Mouse (Mus musculus) embryonic facial prominence, embryonic 11.5 days (tissue): Measurements from ENCODE around the gene Myo1e. TPM values are rescaled to one million over a fixed set of nuclear protein-coding genes. Genes with fewer than 3 reads are reported as not detected.
A peak's percentile ranks its signal among the peaks of the same experiment; 100 is the strongest.

Experiments used
- ATAC-seq: fragments of 200-750 bp; cut with Nextera tagmentation; replicated peaks from 2 replicates; pipeline ENCODE4 v1.8.0; 2017; ENCODE audit warnings: low read depth; ENCODE audit not compliant: insufficient number of reproducible peaks, low FRiP score, low TSS enrichment
- DNase-seq: peaks from one replicate; pipeline ENCODE4 v3.0.0-alpha.2; 2015; ENCODE audit warnings: low spot score
- H3K27ac ChIP-seq: fragments of 300-500 bp; sonication (generic); replicated peaks from 2 replicates; pipeline ENCODE4 v1.5.1; 2014; ENCODE audit warnings: mild to moderate bottlenecking, low read depth, low read length, control low read depth
- H3K27me3 ChIP-seq: fragments of 300-500 bp; sonication (generic); 2 replicates; pipeline ENCODE4 v1.6.1; 2014; ENCODE audit warnings: mild to moderate bottlenecking, low read length, moderate library complexity, mixed read lengths; ENCODE audit not compliant: control insufficient read depth, insufficient read depth
- H3K36me3 ChIP-seq: fragments of 300-500 bp; sonication (generic); replicated peaks from 2 replicates; pipeline ENCODE4 v1.6.1; 2014; ENCODE audit warnings: low read depth, mild to moderate bottlenecking, low read length, moderate library complexity, mixed read lengths; ENCODE audit not compliant: control insufficient read depth, insufficient read depth
- H3K4me1 ChIP-seq: fragments of 300-500 bp; sonication (generic); 2 replicates; pipeline ENCODE4 v1.6.1; 2014; ENCODE audit warnings: low read length, mixed read lengths; ENCODE audit not compliant: control insufficient read depth, insufficient read depth
- H3K4me2 ChIP-seq: fragments of 300-500 bp; sonication (generic); 2 replicates; pipeline ENCODE4 v1.6.1; 2014; ENCODE audit warnings: low read depth, mild to moderate bottlenecking, control low read depth, low read length, moderate library complexity
- H3K4me3 ChIP-seq: fragments of 300-500 bp; sonication (generic); 2 replicates; pipeline ENCODE4 v1.5.1; 2014; ENCODE audit warnings: low read depth, low read length, control low read depth
- H3K9ac ChIP-seq: fragments of 300-500 bp; sonication (generic); replicated peaks from 2 replicates; pipeline ENCODE4 v1.6.1; 2014; ENCODE audit warnings: mild to moderate bottlenecking, control low read depth, low read length
- H3K9me3 ChIP-seq: fragments of 300-500 bp; sonication (generic); replicated peaks from 2 replicates; pipeline ENCODE4 v1.6.1; 2016; ENCODE audit warnings: mild to moderate bottlenecking, low read length, inconsistent platforms, mixed read lengths; ENCODE audit not compliant: control insufficient read depth
- WGBS: fragments of 180-500 bp; shearing (Covaris S2); extraction: QIAGEN DNeasy Blood & Tissue Kit; methylation state at CpG from one replicate; pipeline ENCODE4 v1.1.7; 2014; 5-methylcytosine and 5-hydroxymethylcytosine counted together
- polyA plus RNA-seq: library from polyadenylated mRNA; unstranded; fragments of >200 nt; fragmentation: Nextera tagmentation; extraction: Ambion mirVana; gene quantifications from 2 replicates; pipeline ENCODE4 v1.2.1, GENCODE M21; 2014

Gene Myo1e
- polyA plus RNA-seq, 1 experiment from 2014 or later, result 14.8 TPM

DNA sequence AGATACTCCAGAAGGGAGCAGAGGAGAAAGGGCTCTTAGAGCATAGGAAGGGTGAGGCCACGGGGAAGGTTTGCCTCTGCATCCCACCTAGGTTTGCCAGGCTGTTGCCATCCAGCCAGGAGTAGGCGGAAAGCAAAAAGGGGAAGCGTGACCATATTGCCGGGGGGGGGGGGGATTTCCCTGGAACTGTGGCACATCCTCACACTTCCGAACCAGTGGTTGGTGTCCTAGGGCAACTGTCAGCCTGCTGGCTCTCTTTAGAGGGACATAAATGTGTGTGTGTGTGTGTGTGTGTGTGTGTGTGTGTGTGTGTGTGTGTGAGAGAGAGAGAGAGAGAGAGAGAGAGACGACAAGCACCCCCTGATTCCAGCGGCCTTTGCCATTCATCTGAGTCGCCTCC is 75.0 kb downstream of the Myo1e start:
- DNase-seq (no peak), ATAC-seq (no peak)
- WGBS, result 84% methylated on average over 8 of the region's 8 CpGs
- H3K27me3 ChIP-seq, result no peaks in the 10 kb centered on the region
- no peak overlapping the region for H3K4me2 ChIP-seq
- H3K9me3 ChIP-seq, result no peaks in the 10 kb centered on the region
- no peak overlapping the region for H3K27ac ChIP-seq
- no peaks in the 10 kb centered on the region for H3K4me1 ChIP-seq
- H3K36me3 ChIP-seq, result no peaks in the 10 kb centered on the region
- H3K4me3 ChIP-seq, result no peak overlapping the region
- H3K9ac ChIP-seq, result no peak overlapping the region

DNA sequence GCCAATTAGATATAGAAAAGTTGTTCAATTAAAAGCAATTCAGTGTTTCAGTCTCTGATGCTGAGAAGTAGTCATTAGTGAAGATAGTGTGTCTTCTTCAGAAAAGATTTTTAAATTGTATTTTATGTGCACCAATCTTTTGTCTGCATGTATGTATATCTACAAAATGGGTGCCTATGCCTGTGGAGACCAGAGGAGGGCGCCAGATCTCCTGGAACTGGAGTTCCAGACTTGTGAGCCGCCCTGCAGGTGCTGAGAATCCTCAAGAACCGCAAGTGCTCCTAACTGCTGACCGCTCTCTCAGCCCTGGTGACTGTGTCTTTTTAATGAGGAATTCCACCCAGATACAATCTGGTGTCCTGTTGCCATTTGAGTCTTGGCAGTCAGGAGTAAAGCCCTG is 76.0 kb downstream of the Myo1e start:
- no peaks in the 10 kb centered on the region for H3K36me3 ChIP-seq
- no peak overlapping the region for H3K4me3 ChIP-seq
- H3K27ac ChIP-seq, result no peak overlapping the region
- no peaks in the 10 kb centered on the region for H3K9me3 ChIP-seq
- H3K9ac ChIP-seq, result no peak overlapping the region
- ATAC-seq (no peak), DNase-seq (no peak)
- H3K27me3 ChIP-seq, result no peaks in the 10 kb centered on the region
- 81% methylated on average over 4 of the region's 4 CpGs for WGBS
- H3K4me1 ChIP-seq, result no peaks in the 10 kb centered on the region
- no peak overlapping the region for H3K4me2 ChIP-seq

DNA sequence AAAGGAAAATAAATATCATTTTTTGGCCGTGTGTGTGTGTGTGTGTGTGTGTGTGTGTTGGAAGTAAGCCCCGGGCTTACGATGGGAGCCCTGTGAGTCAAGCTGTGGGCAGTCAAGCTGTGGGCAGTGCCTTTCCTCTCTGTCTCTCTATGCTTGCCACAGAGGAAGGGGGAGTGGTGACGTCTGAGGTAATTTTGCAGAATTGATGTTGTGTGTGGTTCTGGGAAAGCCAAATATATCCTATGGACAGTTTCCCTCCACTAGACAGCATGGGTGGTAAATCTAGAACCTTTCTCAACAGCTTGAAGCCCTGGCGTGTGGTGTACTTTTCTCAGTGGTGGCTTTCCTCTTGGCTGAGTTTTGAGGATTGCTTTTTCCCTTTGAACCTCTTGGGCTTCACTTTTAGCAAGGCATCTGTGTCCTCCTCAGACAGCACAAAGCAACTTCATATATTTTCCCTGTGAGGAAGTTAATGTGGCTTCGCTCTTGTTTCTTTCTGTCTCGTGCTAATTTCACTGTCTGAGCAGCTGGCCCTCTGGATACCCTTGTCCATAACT is 77.5 kb downstream of the Myo1e start:
- ATAC-seq, result no peak
- WGBS, result 83% methylated on average over 7 of the region's 7 CpGs
- Histone ChIP-seq H3K4me3 (no peak overlapping the region), H3K9me3 (no peaks in the 10 kb centered on the region), H3K9ac (no peak overlapping the region), H3K4me1 (no peaks in the 10 kb centered on the region), H3K36me3 (no peaks in the 10 kb centered on the region), H3K4me2 (no peak overlapping the region), H3K27ac (no peak overlapping the region), H3K27me3 (no peaks in the 10 kb centered on the region)
- DNase-seq, result no peak

DNA sequence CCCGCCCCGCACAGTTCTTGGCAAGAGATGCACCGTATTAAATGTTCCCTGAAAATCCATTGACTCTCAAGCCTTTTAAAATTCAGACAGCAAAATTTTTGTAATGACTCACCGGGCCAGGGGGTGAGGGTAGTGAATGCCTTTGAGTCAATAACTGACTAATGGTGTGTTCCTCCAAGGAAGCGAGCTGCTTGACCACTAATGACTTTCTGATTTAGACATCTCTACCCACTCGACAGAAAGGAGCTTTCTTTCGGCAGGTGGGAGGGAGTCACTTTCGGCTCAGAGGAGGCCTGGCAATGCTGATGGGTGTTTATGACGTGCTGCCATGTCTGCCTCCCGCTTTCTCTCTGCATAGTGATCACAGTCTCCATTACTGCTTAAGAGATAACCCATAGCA is 83.6 kb downstream of the Myo1e start:
- Histone ChIP-seq H3K4me3 (no peak overlapping the region), H3K4me2 (no peak overlapping the region), H3K4me1 (no peaks in the 10 kb centered on the region), H3K27ac (no peak overlapping the region), H3K9ac (no peak overlapping the region), H3K27me3 (no peaks in the 10 kb centered on the region), H3K9me3 (no peaks in the 10 kb centered on the region), H3K36me3 (no peaks in the 10 kb centered on the region)
- WGBS, result 73% methylated on average over 10 of the region's 10 CpGs
- no peak for DNase-seq
- ATAC-seq, result no peak

DNA sequence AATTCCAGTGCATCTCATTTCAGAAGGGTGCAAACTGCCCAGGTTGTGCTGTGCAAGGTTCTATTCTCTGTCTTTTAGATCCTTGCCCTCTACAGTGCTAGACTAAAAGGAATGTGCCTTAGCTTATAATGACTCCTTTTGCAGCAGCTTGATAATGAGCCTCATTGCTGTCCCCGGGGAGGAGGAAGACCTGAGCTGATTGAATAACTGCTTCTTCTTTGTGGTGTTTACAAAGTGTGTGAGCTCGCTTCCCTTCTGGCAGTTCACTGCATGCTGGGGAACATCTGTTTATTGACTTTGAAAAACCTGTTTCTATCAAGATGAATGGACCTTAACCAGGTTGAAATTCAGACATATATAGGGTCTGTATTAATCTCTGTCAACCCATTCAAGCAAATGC is 89.8 kb downstream of the Myo1e start:
- no peak overlapping the region for H3K4me3 ChIP-seq
- H3K4me2 ChIP-seq, result no peak overlapping the region
- H3K9ac ChIP-seq, result no peak overlapping the region
- H3K36me3 ChIP-seq, result no peaks in the 10 kb centered on the region; the same call in 1 of the 2 replicates
- H3K4me1 ChIP-seq, result no peaks in the 10 kb centered on the region
- no peak for ATAC-seq
- no peak overlapping the region for H3K27ac ChIP-seq
- DNase-seq, result no peak
- 5% methylated on average over 2 of the region's 2 CpGs for WGBS
- H3K9me3 ChIP-seq, result no peaks in the 10 kb centered on the region
- H3K27me3 ChIP-seq, result no peaks in the 10 kb centered on the region

DNA sequence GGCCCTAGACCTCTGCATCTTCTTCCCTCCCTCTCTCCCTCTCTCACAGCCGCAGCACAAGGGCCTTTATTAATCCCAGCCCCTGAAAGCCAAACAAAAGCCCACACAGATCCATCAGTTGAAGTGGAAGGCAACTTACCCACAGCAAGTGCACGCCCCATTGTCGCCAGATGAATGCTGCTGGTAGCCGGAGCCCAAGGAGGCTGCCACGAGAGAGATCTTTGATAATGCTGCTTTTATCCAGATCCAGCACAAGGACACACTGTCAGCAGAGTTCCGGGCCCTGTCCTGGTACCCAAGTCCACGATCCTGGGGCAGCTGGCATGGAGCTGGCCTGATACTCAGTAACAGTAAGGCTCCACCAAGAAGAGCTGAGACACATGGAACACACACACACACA is 91.1 kb downstream of the Myo1e start:
- ATAC-seq, result no peak
- no peaks in the 10 kb centered on the region for H3K27me3 ChIP-seq
- DNase-seq, result peak; percentile 50
- no peaks in the 10 kb centered on the region for H3K4me1 ChIP-seq
- H3K4me2 ChIP-seq, result no peak overlapping the region
- no peak overlapping the region for H3K4me3 ChIP-seq
- H3K36me3 ChIP-seq, result no peaks in the 10 kb centered on the region; the same call in 1 of the 2 replicates
- H3K9ac ChIP-seq, result no peak overlapping the region
- H3K9me3 ChIP-seq, result no peaks in the 10 kb centered on the region
- no peak overlapping the region for H3K27ac ChIP-seq
- 28% methylated on average over 7 of the region's 7 CpGs for WGBS

DNA sequence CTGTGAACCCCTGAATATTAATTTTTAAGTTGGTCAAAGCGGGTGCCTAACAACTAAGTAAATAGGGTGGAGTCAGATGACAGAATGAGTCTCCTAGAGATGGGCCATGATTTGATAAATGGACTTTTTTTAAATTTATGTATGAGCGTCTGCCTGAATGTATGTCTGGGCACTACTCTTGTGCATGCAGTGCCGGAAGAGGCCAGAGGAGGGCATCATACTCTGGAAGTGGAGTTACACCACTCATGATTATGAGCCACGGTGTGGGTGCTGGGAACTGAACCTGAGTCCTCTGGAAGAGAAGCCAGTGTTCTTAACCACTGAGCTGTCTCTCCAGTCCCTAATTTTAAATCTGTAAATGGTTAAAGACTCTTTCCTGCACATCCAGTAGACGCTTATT is 93.6 kb downstream of the Myo1e start:
- H3K27ac ChIP-seq, result no peak overlapping the region
- no peaks in the 10 kb centered on the region for H3K9me3 ChIP-seq
- H3K36me3 ChIP-seq, result no peaks in the 10 kb centered on the region; the same call in 1 of the 2 replicates
- no peak overlapping the region for H3K4me2 ChIP-seq
- H3K4me3 ChIP-seq, result no peak overlapping the region
- H3K4me1 ChIP-seq, result no peaks in the 10 kb centered on the region
- WGBS, result 90% methylated on average over 5 of the region's 5 CpGs
- no peak overlapping the region for H3K9ac ChIP-seq
- DNase-seq, result no peak
- ATAC-seq, result no peak
- H3K27me3 ChIP-seq, result no peaks in the 10 kb centered on the region

DNA sequence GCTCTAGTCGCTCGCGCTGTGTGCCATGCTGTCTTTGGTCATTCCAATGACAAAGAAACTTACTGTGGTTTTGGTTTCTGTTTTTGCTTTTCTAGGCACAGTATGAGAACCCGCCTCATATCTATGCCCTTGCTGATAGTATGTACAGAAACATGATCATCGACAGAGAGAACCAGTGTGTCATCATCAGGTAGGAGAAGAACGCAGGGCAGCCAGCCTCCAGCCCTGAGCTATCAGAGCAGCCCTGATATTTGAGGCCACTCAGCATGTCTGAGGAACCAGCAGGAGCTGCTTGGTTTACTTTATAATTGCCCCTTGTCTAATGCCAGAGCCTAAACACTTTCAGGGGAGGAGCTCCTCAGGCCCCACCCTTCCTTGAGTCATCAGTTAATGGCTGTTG is 94.4 kb downstream of the Myo1e start:
- DNase-seq, result no peak
- Histone ChIP-seq H3K9ac (no peak overlapping the region), H3K9me3 (no peaks in the 10 kb centered on the region), H3K27me3 (no peaks in the 10 kb centered on the region), H3K4me2 (no peak overlapping the region), H3K36me3 (no peaks in the 10 kb centered on the region; the same call in 1 of the 2 replicates), H3K4me3 (no peak overlapping the region), H3K27ac (no peak overlapping the region), H3K4me1 (no peaks in the 10 kb centered on the region)
- ATAC-seq, result no peak
- WGBS, result 88% methylated on average over 6 of the region's 6 CpGs
